Mouse (Mus musculus) kidney, postnatal 4 days (tissue): ENCODE measurements around the gene Stk19.
"Not testable (repeated sequence)": the region's sequence is repeated elsewhere in the genome, so short reads cannot be mapped to it uniquely, and the experiment has no call there.

ENCODE experiments used
- DNase-seq, 2 experiments: peaks; one replicate each; pipeline ENCODE4 v3.0.0; 2021; ENCODE audit warnings: mixed read lengths in 2 of 2

Gene Stk19

GRCm38 (mm10) chr17:34840736-34841307 lies 4.1 kb upstream of the Stk19 start:
- no peak for DNase-seq

GRCm38 (mm10) chr17:34838785-34839184 lies 2.0 kb upstream of the Stk19 start:
- DNase-seq: no peak

GRCm38 (mm10) chr17:34837464-34838324 lies 949 bp upstream of the Stk19 start:
- peak; percentile 20 to 22 for DNase-seq

GRCm38 (mm10) chr17:34836155-34836855 lies 440 bp downstream of the Stk19 start:
- no peak for DNase-seq

- not testable (repeated sequence) for DNase-seq
Measured at GRCm38 (mm10) chr17:34830776-34831175, 6.0 kb downstream of the Stk19 start.

GRCm38 (mm10) chr17:34814818-34815370 lies 21.9 kb downstream of the Stk19 start:
- no peak for DNase-seq

GRCm38 (mm10) chr17:34813747-34814146 lies 23.0 kb downstream of the Stk19 start:
- peak; percentile 57 to 65 for DNase-seq

- no peak for DNase-seq
Measured at GRCm38 (mm10) chr17:34811275-34811674, 25.5 kb downstream of the Stk19 start.

- not testable (repeated sequence) for DNase-seq
Measured at GRCm38 (mm10) chr17:34810811-34811210, 25.9 kb downstream of the Stk19 start.

- DNase-seq: not testable (repeated sequence)
Measured at GRCm38 (mm10) chr17:34810411-34810810, 26.3 kb downstream of the Stk19 start.

GRCm38 (mm10) chr17:34808599-34809205 lies 28.0 kb downstream of the Stk19 start:
- no peak for DNase-seq

GRCm38 (mm10) chr17:34807176-34807575 lies 29.6 kb downstream of the Stk19 start:
- DNase-seq: no peak

- no peak for DNase-seq
Measured at GRCm38 (mm10) chr17:34804871-34805562, 31.7 kb downstream of the Stk19 start.

- DNase-seq: not testable (repeated sequence)
Measured at GRCm38 (mm10) chr17:34804301-34804700, 32.4 kb downstream of the Stk19 start, which contains the start of gene Cyp21a1. Cyp21a1 (minus strand) TSS chr17:34804561.

- DNase-seq: not testable (repeated sequence)
Measured at GRCm38 (mm10) chr17:34803367-34803766, 33.4 kb downstream of the Stk19 start.

GRCm38 (mm10) chr17:34802756-34803155 lies 34.0 kb downstream of the Stk19 start:
- DNase-seq: not testable (repeated sequence)

GRCm38 (mm10) chr17:34800781-34801305 lies 35.9 kb downstream of the Stk19 start:
- not testable (repeated sequence) for DNase-seq

- DNase-seq: no peak
Measured at GRCm38 (mm10) chr17:34799531-34799925, 37.2 kb downstream of the Stk19 start.

GRCm38 (mm10) chr17:34798866-34799530 lies 37.7 kb downstream of the Stk19 start:
- DNase-seq: no peak

GRCm38 (mm10) chr17:34798071-34798470 lies 38.7 kb downstream of the Stk19 start:
- DNase-seq: not testable (repeated sequence)
